Mouse (Mus musculus): ENCODE results near the gene Fer. TPM values are rescaled to one million over a fixed set of nuclear protein-coding genes. Genes with fewer than 3 reads are reported as not detected.

The Fer gene
- polyA plus RNA-seq, 1 experiment, result 1.3 TPM

GRCm38 (mm10) chr17:64132183-64132582, 269.3 kb downstream of the Fer start:
- TF ChIP-seq GATA1 (IDR thresholded peaks at IDR 0.05; ENCODE audit: low read length), result no peak

GRCm38 (mm10) chr17:64135941-64136650, 273.2 kb downstream of the Fer start:
- TF ChIP-seq GATA1 (IDR thresholded peaks at IDR 0.05; ENCODE audit: low read length), result no peak

GRCm38 (mm10) chr17:64138036-64138717, 275.3 kb downstream of the Fer start:
- TF ChIP-seq GATA1 (IDR thresholded peaks at IDR 0.05; ENCODE audit: low read length), result no peak

GRCm38 (mm10) chr17:64139231-64139915, 276.5 kb downstream of the Fer start:
- no peak for TF ChIP-seq GATA1 (IDR thresholded peaks at IDR 0.05; ENCODE audit: low read length)

GRCm38 (mm10) chr17:64140063-64140850, 277.4 kb downstream of the Fer start:
- TF ChIP-seq GATA1 (IDR thresholded peaks at IDR 0.05; ENCODE audit: low read length), result no peak

- TF ChIP-seq GATA1 (IDR thresholded peaks at IDR 0.05; ENCODE audit: low read length), result no peak
These were observed 279.0 kb downstream of the Fer start for GRCm38 (mm10) chr17:64141856-64142255.

- no peak for TF ChIP-seq GATA1 (IDR thresholded peaks at IDR 0.05; ENCODE audit: low read length)
These were observed 283.5 kb downstream of the Fer start for GRCm38 (mm10) chr17:64146409-64146808.

- no peak for TF ChIP-seq GATA1 (IDR thresholded peaks at IDR 0.05; ENCODE audit: low read length)
These were observed 287.9 kb downstream of the Fer start for GRCm38 (mm10) chr17:64150717-64151116.

- no peak for TF ChIP-seq GATA1 (IDR thresholded peaks at IDR 0.05; ENCODE audit: low read length)
These were observed 304.9 kb downstream of the Fer start for GRCm38 (mm10) chr17:64167731-64168130.

GRCm38 (mm10) chr17:64170019-64170418, 307.2 kb downstream of the Fer start:
- no peak for TF ChIP-seq GATA1 (IDR thresholded peaks at IDR 0.05; ENCODE audit: low read length)

GRCm38 (mm10) chr17:64172474-64172873, 309.6 kb downstream of the Fer start:
- TF ChIP-seq GATA1 (IDR thresholded peaks at IDR 0.05; ENCODE audit: low read length), result no peak

GRCm38 (mm10) chr17:64180546-64180945, 317.7 kb downstream of the Fer start:
- TF ChIP-seq GATA1 (IDR thresholded peaks at IDR 0.05; ENCODE audit: low read length), result no peak

GRCm38 (mm10) chr17:64181291-64181690, 318.4 kb downstream of the Fer start:
- TF ChIP-seq GATA1 (IDR thresholded peaks at IDR 0.05; ENCODE audit: low read length), result no peak

- no peak for TF ChIP-seq GATA1 (IDR thresholded peaks at IDR 0.05; ENCODE audit: low read length)
These were observed 319.7 kb downstream of the Fer start for GRCm38 (mm10) chr17:64182599-64182998.

- TF ChIP-seq GATA1 (IDR thresholded peaks at IDR 0.05; ENCODE audit: low read length), result no peak
These were observed 320.3 kb downstream of the Fer start for GRCm38 (mm10) chr17:64183196-64183595.

Other genes starting within 250 kb of the Fer start
- 1.0 and 2.2 TPM in 2 replicates for gene A930002H24Rik, start 729 bp downstream of the Fer start, polyA plus RNA-seq (2012)

Data from G1E-ER4 (cell line).